Mouse (Mus musculus) hindbrain, embryonic 11.5 days (tissue): Measurements from ENCODE around the gene Pax1. TPM values are rescaled to one million over a fixed set of nuclear protein-coding genes. Genes with fewer than 3 reads are reported as not detected.

ENCODE experiments used
- ATAC-seq: fragments of 200-750 bp; cut with Nextera tagmentation; 2 replicates; pipeline ENCODE4 v1.8.0; 2017; ENCODE audit warnings: mild to moderate bottlenecking, moderate TSS enrichment, moderate library complexity; ENCODE audit not compliant: low FRiP score
- DNase-seq: peaks from one replicate; pipeline ENCODE4 v3.0.0-alpha.2; 2015; ENCODE audit warnings: low spot score
- H3K27ac ChIP-seq: fragments of 300-500 bp; sonication (generic); 2 replicates; pipeline ENCODE4 v1.5.1; 2014; ENCODE audit warnings: mild to moderate bottlenecking, low read depth, low read length
- H3K27me3 ChIP-seq: fragments of 300-500 bp; sonication (generic); 2 replicates; pipeline ENCODE4 v1.6.1; 2014; ENCODE audit warnings: mild to moderate bottlenecking, low read length, moderate library complexity, mixed read lengths; ENCODE audit not compliant: control insufficient read depth, insufficient read depth
- H3K36me3 ChIP-seq: fragments of 300-500 bp; sonication (generic); 2 replicates; pipeline ENCODE4 v1.6.1; 2014; ENCODE audit warnings: mild to moderate bottlenecking, low read length, moderate library complexity, mixed read lengths; ENCODE audit not compliant: control insufficient read depth, insufficient read depth
- H3K4me1 ChIP-seq: fragments of 300-500 bp; sonication (generic); replicated peaks from 2 replicates; pipeline ENCODE4 v1.6.1; 2014; ENCODE audit warnings: low read length, mixed read lengths; ENCODE audit not compliant: control insufficient read depth, insufficient read depth
- H3K4me2 ChIP-seq: fragments of 300-500 bp; sonication (generic); replicated peaks from 2 replicates; pipeline ENCODE4 v1.6.1; 2014; ENCODE audit warnings: mild to moderate bottlenecking, low read depth, low read length
- H3K4me3 ChIP-seq: fragments of 300-500 bp; sonication (generic); 2 replicates; pipeline ENCODE4 v1.5.1; 2014; ENCODE audit warnings: low read depth, low read length
- H3K9ac ChIP-seq: fragments of 300-500 bp; sonication (generic); 2 replicates; pipeline ENCODE4 v1.6.1; 2014; ENCODE audit warnings: low read depth, low read length
- H3K9me3 ChIP-seq: fragments of 300-500 bp; sonication (generic); 2 replicates; pipeline ENCODE4 v1.6.1; 2016; ENCODE audit warnings: low read length; ENCODE audit not compliant: control insufficient read depth
- WGBS: fragments of 180-500 bp; shearing (Covaris S2); extraction: QIAGEN DNeasy Blood & Tissue Kit; methylation state at CpG from one replicate; pipeline ENCODE4 v1.1.7; 2014; 5-methylcytosine and 5-hydroxymethylcytosine counted together
- polyA plus RNA-seq: library from polyadenylated mRNA; unstranded; fragments of >200 nt; fragmentation: Nextera tagmentation; extraction: Ambion mirVana; gene quantifications from 2 replicates; pipeline ENCODE4 v1.2.1, GENCODE M21; 2014

Pax1 gene
- polyA plus RNA-seq, 1 experiment from 2014 or later, result 1.9 TPM

DNA sequence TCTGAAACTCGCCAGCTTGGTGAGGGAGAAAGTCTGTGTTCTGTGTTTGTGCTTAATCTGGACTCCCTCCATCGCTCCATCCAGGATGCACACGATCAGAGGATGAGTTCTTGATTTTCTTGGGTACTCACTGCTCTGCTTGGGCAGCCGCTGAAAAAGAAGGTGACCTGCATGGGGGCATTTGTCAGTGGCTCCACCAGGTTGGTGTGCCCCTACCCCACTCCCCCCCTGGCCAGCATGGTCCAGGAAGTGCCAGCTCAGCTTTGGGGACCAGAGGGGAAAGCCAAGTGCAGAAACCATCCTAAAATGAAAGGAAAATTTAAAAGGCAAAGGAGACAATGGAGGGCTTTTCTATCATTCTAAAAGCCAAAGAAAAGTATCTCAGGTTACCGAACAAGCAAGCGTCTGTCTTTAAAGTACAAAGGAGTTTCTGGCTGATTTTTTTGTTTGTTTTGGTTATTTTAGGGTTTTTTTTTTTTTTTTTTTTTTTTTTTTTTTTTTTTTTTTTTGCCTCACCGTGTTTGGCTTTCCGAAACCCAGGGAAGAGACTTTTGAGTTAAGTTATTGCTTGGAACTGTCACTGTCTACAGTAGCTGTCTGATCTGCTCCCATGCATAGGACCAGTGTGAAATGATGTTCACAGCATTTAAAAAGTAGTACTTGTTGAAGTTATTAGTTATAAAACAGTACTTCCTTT is 13.4 kb downstream of the Pax1 start:
- H3K4me2 ChIP-seq, result no peak overlapping the region
- 0 out of 2 replicates have a peak, but pooled peaks cover 5% of the 10 kb centered on the region for H3K4me1 ChIP-seq
- no peak overlapping the region for H3K4me3 ChIP-seq
- H3K27me3 ChIP-seq, result peaks cover 79% of the 10 kb centered on the region
- 8% methylated on average over 8 of the region's 8 CpGs for WGBS
- peak; percentile 31 for DNase-seq
- H3K36me3 ChIP-seq, result no peaks in the 10 kb centered on the region
- no peak overlapping the region for H3K9ac ChIP-seq
- ATAC-seq, result no peak
- H3K27ac ChIP-seq, result no peak overlapping the region
- H3K9me3 ChIP-seq, result no peaks in the 10 kb centered on the region

DNA sequence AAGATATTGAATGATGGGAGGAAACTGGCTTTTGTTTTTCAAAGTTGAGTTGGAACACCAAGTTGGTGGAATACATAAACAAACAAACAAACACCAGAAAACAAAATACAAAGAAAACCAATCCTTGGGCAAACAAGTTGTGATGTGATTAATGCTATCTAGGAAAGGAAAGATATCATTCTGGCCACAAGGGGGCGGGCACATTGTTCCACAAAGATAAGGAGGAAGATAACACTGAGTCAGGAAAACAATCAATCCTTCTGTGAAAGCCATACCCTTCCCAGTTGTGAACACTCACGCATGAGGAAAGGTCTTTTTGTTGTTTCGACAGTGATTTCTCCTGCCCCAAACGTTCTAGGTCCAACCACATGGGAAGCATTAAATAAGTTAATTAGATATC is 17.2 kb downstream of the Pax1 start:
- no peak for ATAC-seq
- H3K27ac ChIP-seq, result no peak overlapping the region
- WGBS, result 9% methylated on average over 4 of the region's 4 CpGs
- no peak overlapping the region for H3K4me2 ChIP-seq
- H3K27me3 ChIP-seq, result peaks cover 45% of the 10 kb centered on the region
- no peaks in the 10 kb centered on the region for H3K9me3 ChIP-seq
- no peak overlapping the region for H3K4me3 ChIP-seq
- H3K36me3 ChIP-seq, result no peaks in the 10 kb centered on the region
- H3K9ac ChIP-seq, result no peak overlapping the region
- peak; percentile 80 for DNase-seq
- no peaks in the 10 kb centered on the region for H3K4me1 ChIP-seq

DNA sequence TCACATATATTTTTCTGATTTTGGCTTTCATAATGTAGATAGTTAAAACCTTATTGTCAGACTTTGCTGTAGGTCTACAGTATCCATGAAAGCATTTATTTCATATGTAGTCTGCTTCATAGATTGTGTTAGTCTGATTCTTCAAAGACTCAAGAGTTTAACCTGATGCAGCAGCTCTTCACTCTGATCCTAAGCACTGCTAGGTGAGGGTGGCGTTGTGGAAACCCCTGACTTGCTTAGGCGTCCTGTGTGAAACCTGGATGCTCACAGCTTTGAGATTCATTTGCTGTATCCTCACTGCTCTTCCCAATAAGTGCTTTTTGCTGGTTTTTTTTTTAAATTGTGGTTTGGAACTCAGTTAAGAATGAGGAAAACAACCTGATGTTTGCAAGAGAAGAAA is 21.6 kb downstream of the Pax1 start:
- no peak for ATAC-seq

DNA sequence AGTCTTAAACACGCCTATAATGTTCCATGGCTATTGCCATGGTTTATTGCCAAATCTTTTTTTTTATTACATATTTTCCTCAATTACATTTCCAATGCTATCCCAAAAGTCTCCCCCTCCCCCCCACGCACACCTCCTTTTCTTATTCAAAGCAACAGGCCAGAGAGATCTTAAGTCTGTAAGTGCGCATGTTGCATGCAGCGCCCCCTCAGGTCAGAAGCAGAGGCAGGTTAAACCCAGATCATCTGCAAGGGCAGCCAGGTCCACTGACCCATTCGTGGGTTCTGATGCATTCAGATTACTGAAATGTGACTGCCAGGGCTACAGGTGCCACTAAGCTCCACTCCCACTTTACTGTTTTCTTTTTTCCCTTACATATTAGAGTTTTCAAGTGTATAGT is 25.2 kb downstream of the Pax1 start:
- no peak overlapping the region for H3K27ac ChIP-seq
- DNase-seq (no peak), ATAC-seq (no peak)
- WGBS, result 49% methylated on average over 5 of the region's 5 CpGs
- no peak overlapping the region for H3K4me2 ChIP-seq
- H3K4me1 ChIP-seq, result no peaks in the 10 kb centered on the region
- H3K36me3 ChIP-seq, result no peaks in the 10 kb centered on the region
- no peaks in the 10 kb centered on the region for H3K27me3 ChIP-seq
- H3K9me3 ChIP-seq, result no peaks in the 10 kb centered on the region
- H3K9ac ChIP-seq, result no peak overlapping the region
- no peak overlapping the region for H3K4me3 ChIP-seq

More for the DNA sequence above, 21.6 kb downstream of the Pax1 start:
- Histone ChIP-seq H3K36me3 (no peaks in the 10 kb centered on the region), H3K9me3 (no peaks in the 10 kb centered on the region), H3K4me3 (no peak overlapping the region), H3K4me1 (no peaks in the 10 kb centered on the region), H3K4me2 (no peak overlapping the region), H3K9ac (no peak overlapping the region), H3K27ac (no peak overlapping the region), H3K27me3 (peaks cover 4% of the 10 kb centered on the region; the same call in 1 of the 2 replicates)
- DNase-seq, result no peak
- 95% methylated on average over 2 of the region's 2 CpGs for WGBS

DNA sequence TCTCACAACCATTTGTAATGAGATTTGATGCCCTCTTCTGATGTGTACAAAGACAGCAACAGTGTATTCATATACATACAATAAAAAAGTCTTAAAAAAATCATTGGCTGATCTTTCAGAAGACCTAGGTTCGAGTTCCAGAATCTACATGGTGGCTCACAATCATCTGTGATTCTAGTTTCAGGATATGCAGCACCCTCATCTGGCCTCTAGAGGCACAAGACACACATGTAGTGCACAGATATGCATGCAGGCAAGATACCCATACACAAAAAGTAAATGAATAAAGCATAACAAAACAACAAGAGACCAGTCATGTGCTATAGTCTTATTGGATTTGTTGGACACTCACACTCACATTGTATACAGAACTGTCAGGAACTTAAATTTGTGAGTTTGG is 47.6 kb downstream of the Pax1 start:
- WGBS, result 74% methylated on average over 1 of the region's 1 CpGs
- no peak for DNase-seq

DNA sequence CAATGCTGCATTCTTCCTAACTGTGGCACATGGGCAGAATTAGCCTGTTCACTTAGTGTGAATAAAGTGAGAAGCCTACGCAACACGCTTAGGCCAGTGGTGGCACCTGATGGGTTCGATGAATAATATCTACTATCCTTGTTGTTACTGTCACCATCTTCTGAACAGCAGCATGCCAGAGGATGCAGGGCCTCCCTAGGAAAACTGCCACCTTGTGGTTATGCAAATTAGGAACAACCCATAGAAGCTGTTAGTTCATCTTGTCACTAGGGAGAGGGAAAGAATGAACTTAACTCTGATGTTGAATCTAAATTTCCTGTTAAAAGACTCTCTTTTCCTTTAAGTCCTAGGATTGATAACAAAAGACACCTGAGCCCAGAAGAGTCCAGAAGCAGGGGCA is 53.3 kb downstream of the Pax1 start:
- Histone ChIP-seq H3K9me3 (no peaks in the 10 kb centered on the region), H3K4me3 (no peak overlapping the region), H3K4me1 (no peaks in the 10 kb centered on the region), H3K36me3 (no peaks in the 10 kb centered on the region), H3K27me3 (no peaks in the 10 kb centered on the region), H3K4me2 (no peak overlapping the region), H3K9ac (no peak overlapping the region), H3K27ac (no peak overlapping the region)
- WGBS, result 96% methylated on average over 3 of the region's 3 CpGs
- ATAC-seq, result no peak
- DNase-seq, result no peak

More for the DNA sequence above, 47.6 kb downstream of the Pax1 start:
- no peak for ATAC-seq
- Histone ChIP-seq H3K9ac (no peak overlapping the region), H3K4me3 (no peak overlapping the region), H3K27me3 (no peaks in the 10 kb centered on the region), H3K4me1 (no peaks in the 10 kb centered on the region), H3K27ac (no peak overlapping the region), H3K36me3 (no peaks in the 10 kb centered on the region), H3K4me2 (no peak overlapping the region), H3K9me3 (no peaks in the 10 kb centered on the region)

DNA sequence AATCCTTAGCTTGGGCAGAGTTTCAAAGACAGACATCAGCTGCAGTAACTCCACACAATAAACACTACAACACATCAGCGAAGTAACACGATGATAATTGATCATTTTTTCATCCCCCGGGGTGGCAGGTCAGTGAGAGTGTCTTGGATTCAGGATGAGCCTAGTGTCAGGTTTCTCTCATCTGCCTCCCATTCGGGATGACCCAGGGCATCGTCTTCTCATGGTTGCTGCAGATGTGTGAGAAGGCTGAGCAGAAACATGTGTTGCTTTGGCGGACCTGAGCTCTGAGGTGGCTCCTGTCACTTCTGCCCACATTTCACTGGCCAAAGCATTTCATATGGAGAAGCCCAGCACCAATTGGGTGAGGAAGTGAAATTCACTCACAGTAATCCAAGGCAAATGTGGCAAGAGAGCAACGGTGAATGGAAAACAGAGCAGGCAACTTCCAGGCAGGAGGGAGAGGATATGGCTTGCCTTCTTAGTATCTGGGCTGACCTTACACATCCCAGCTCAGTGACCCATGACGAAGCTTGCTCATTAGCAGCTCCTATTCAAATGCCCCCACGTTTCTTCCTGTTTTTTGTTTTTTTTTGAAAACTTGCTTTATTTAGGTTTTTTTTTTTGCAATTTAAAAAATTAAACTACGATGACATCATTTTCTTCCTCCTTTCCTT is 63.0 kb downstream of the Pax1 start:
- H3K9me3 ChIP-seq, result no peaks in the 10 kb centered on the region
- no peak overlapping the region for H3K27ac ChIP-seq
- H3K4me3 ChIP-seq, result no peak overlapping the region
- 42% methylated on average over 10 of the region's 10 CpGs for WGBS
- no peak overlapping the region for H3K9ac ChIP-seq
- H3K27me3 ChIP-seq, result no peaks in the 10 kb centered on the region
- DNase-seq (no peak), ATAC-seq (no peak)
- no peaks in the 10 kb centered on the region for H3K4me1 ChIP-seq
- no peaks in the 10 kb centered on the region for H3K36me3 ChIP-seq
- H3K4me2 ChIP-seq, result no peak overlapping the region

DNA sequence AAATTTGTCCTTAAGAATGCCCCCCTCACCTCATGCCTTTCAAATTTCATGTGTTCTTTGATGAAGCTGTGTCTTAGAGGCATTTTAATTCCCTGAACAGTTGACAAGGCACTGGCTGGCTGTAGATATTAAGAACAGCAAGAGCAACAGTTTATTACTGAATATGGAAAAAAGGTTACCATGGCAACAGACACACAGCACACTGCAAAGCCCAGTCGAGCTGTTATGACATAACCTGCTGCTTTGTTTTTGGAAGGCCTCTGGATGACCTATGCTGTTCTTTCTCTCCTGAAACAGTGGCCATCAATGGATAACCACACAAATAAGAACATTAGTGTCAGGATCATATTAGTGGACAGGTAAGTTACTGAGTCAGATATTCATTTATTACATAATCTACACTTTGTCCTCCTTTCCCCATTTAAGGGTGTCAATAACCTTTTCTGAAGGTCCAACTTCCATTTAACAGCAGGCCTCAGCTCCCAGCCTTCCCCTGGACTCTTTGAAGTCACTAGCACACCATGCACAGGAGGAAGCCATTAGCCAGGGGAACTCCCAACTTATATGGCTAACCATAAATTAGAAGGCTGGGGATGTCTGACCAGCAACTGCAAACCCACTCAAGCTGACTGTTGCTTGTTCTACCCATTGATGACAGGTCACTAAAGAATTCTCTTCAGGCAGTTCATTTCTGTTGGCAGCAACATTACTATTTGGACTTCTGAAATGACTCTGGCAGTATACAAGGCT is 68.1 kb downstream of the Pax1 start:
- Histone ChIP-seq H3K4me3 (no peak overlapping the region), H3K36me3 (no peaks in the 10 kb centered on the region), H3K9ac (no peak overlapping the region), H3K4me2 (no peak overlapping the region), H3K4me1 (no peaks in the 10 kb centered on the region), H3K27me3 (no peaks in the 10 kb centered on the region), H3K27ac (no peak overlapping the region), H3K9me3 (no peaks in the 10 kb centered on the region)
- 16% methylated on average over 1 of the region's 1 CpGs for WGBS
- ATAC-seq (no peak), DNase-seq (no peak)
